Mouse (Mus musculus): ENCODE measurements at regions not wholly inside any gene's neighbourhood (a gene's known extent, or its start where the extent isn't known, plus 50 kb on each side); places are given as distances from the start of the nearest gene placed in this dataset.

DNA sequence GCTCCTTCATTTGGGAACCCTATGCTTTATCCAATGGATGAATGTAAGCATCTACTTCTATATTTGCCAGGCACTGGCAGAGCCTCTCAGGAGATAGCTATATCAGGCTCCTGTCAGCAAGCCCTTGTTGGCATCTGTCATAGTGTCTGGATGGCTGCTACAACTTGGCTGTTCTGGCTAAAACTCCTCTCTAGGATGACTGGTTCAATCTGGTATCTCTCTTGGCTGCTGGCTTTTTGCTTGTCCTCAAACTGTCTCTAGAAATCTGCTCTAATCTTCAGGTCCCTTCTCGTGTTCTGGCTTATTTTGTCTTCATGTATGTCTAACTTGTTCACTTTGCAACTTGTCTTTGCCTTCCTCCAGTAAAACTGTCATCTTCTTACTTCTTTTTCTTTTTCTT is 614.7 kb upstream of the BB014433 start:
- TF ChIP-seq CTCF (IDR thresholded peaks at IDR 0.05; ENCODE audit: insufficient read depth, low read depth, low read length) (no peak), POLR2A (IDR thresholded peaks at IDR 0.05; ENCODE audit: insufficient read depth, low read depth, low read length) (no peak)

All from olfactory bulb, adult 2 months (tissue).